ENCODE assay signal across 12 mouse cellular contexts in the genomic region with DNA sequence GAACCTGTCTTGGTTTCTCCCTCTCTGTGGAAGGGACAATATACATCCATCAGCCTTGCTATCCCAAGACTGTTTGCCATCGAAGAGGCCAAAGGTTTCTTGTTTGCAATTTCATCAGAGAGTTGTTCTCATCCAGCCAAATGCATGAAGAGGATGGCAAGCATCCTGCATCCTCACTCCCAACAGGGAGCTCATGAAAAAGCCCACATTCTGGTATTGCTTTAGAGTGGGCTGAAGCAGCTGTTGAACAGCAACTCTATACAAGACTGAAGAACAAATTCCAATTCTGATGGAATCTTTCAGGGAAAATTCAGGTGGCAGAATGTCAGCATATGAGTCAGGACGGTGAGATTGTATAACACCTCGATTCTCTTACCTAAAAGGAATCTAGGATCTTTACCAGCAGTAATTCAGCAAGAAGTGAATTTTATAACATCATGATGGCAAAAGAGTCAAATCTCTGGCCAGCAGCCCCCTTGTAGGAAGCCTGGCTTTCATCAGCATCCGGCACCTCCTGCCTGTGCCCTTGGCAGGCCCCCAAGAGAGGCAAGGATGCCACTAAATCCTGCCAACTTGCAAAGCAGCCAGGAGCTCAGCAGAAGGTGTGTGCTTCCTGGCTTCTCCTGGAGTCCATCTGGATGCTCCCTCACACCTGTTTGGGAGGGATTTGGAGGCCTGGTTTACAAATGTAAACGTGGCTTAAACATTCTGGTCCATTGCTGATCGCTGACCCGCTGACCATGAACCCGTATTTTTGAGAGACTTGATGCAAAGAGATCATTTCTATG.
DNase-seq lines count a peak whose midpoint lies in the region; TF ChIP-seq lines count a peak whose summit lies in the region.
"Had no signal": no experiment of that assay in that cellular context is flagged by ENCODE, and none has a peak within 500 bp of the region (broad histone marks: within the 10 kb centered on the region; RNA-seq: fewer than 3 reads in every experiment).

No protein-coding gene starts in this region.

- intact Hi-C loops in gastrocnemius, adult 2 months (cut with DNase I), result no loop called here
- intact Hi-C loops in gastrocnemius, postnatal 36 days (cut with DNase I), result no loop called here

- no peak overlapping the region for H3K27ac ChIP-seq in gastrocnemius, adult 2 months
- H3K27ac ChIP-seq: heart, embryonic 10.5 days; hindbrain, embryonic 15.5 days; liver, embryonic 14.5 days had no signal

- TF ChIP-seq CTCF in gastrocnemius, adult 2 months (IDR thresholded peaks at IDR 0.05), result no peak

- no peak overlapping the region for H3K4me3 ChIP-seq in gastrocnemius, adult 2 months
- H3K4me3 ChIP-seq: heart, embryonic 10.5 days; hindbrain, embryonic 15.5 days had no signal

- peak; percentile 18 for DNase-seq in gastrocnemius, adult 2 months
- no peak for DNase-seq in gastrocnemius, postnatal 36 days
- DNase-seq in cerebellum, postnatal 10 days, result peak; percentile 98 to 99
- peak; percentile 25 to 30 for DNase-seq in layer of hippocampus, postnatal 25 days (ENCODE audit: extremely low spot score in 1 of 2, low spot score in 1 of 2)
- DNase-seq in right cerebral cortex, postnatal 25 days, result peak; percentile 40
- DNase-seq in spleen, adult 12 weeks (ENCODE audit: low spot score), result no peak
- DNase-seq in spleen, postnatal 14 days (ENCODE audit: low spot score in 2 of 2), result no peak
- no peak for DNase-seq in adrenal gland, adult 18-20 months (ENCODE audit: low spot score in 2 of 2)
- DNase-seq: kidney, postnatal 14 days had no signal

Comparison
In these comparisons a context has a peak if more than half of its experiments do, and no peak if none do; other contexts are left out.
1. DNase-seq: peak in gastrocnemius, adult 2 months (single experiment), cerebellum, postnatal 10 days (2 of 2), layer of hippocampus, postnatal 25 days (2 of 2) and right cerebral cortex, postnatal 25 days (single experiment); none in gastrocnemius, postnatal 36 days (0 of 2), spleen, adult 12 weeks (single experiment), spleen, postnatal 14 days (0 of 2) and adrenal gland, adult 18-20 months (0 of 2).